Mouse (Mus musculus): ENCODE data around the gene Tmco3. TPM values are rescaled to one million over a fixed set of nuclear protein-coding genes. Genes with fewer than 3 reads are reported as not detected.

The Tmco3 gene
- total RNA-seq, 2 experiments from 2014 or later = 8.1 to 14.0 TPM

GRCm38 (mm10) chr8:13353883-13354282 is 65.9 kb downstream of the Tmco3 start:
- no peak for ATAC-seq (replicated peaks; ENCODE audit: low FRiP score, low TSS enrichment, poor library complexity, severe bottlenecking)

GRCm38 (mm10) chr8:13356221-13356620 is 68.2 kb downstream of the Tmco3 start:
- ATAC-seq (replicated peaks; ENCODE audit: low FRiP score, low TSS enrichment, poor library complexity, severe bottlenecking) = no peak

GRCm38 (mm10) chr8:13356681-13357080 is 68.7 kb downstream of the Tmco3 start:
- ATAC-seq (replicated peaks; ENCODE audit: low FRiP score, low TSS enrichment, poor library complexity, severe bottlenecking) = no peak

- ATAC-seq (replicated peaks; ENCODE audit: low FRiP score, low TSS enrichment, poor library complexity, severe bottlenecking) = no peak
Measured at GRCm38 (mm10) chr8:13360213-13360612, 72.2 kb downstream of the Tmco3 start.

- peak; percentile 52; the same call in 1 of the 2 replicates for ATAC-seq (replicated peaks; ENCODE audit: low FRiP score, low TSS enrichment, poor library complexity, severe bottlenecking)
Measured at GRCm38 (mm10) chr8:13361865-13362264, 73.9 kb downstream of the Tmco3 start.

Other genes starting within 250 kb of the Tmco3 start
- gene Proz, start 227.3 kb upstream of the Tmco3 start, total RNA-seq (2014; fragmentation: Nextera tagmentation) = not detected in 2 replicates
- gene Proz, start 227.3 kb upstream of the Tmco3 start, total RNA-seq (2017) = not detected in 2 replicates
- 21.4 and 27.9 TPM in 2 replicates for gene Pcid2, start 182.7 kb upstream of the Tmco3 start, total RNA-seq (2014; fragmentation: Nextera tagmentation)
- gene Pcid2, start 182.7 kb upstream of the Tmco3 start, total RNA-seq (2017) = 10.1 and 26.9 TPM in 2 replicates
- gene Cul4a, start 182.6 kb upstream of the Tmco3 start, total RNA-seq (2014; fragmentation: Nextera tagmentation) = 147 and 173 TPM in 2 replicates
- gene Cul4a, start 182.6 kb upstream of the Tmco3 start, total RNA-seq (2017) = 156 and 175 TPM in 2 replicates
- gene Lamp1, start 129.0 kb upstream of the Tmco3 start, total RNA-seq (2014; fragmentation: Nextera tagmentation) = 102 and 143 TPM in 2 replicates
- 157 and 169 TPM in 2 replicates for gene Lamp1, start 129.0 kb upstream of the Tmco3 start, total RNA-seq (2017)
- 1.7 and 3.4 TPM in 2 replicates for gene Grtp1, start 87.6 kb upstream of the Tmco3 start, total RNA-seq (2014; fragmentation: Nextera tagmentation)
- 1.1 TPM in 1 of 2 replicates, not detected in the other for gene Grtp1, start 87.6 kb upstream of the Tmco3 start, total RNA-seq (2017)
- gene Adprhl1, start 34.0 kb upstream of the Tmco3 start, total RNA-seq (2014; fragmentation: Nextera tagmentation) = not detected in 2 replicates
- gene Adprhl1, start 34.0 kb upstream of the Tmco3 start, total RNA-seq (2017) = not detected in 2 replicates
- gene Dcun1d2, start 59 bp upstream of the Tmco3 start, total RNA-seq (2014; fragmentation: Nextera tagmentation) = 19.3 and 20.2 TPM in 2 replicates
- 19.0 and 23.1 TPM in 2 replicates for gene Dcun1d2, start 59 bp upstream of the Tmco3 start, total RNA-seq (2017)
- 260 and 273 TPM in 2 replicates for gene Tfdp1, start 50.6 kb downstream of the Tmco3 start, total RNA-seq (2014; fragmentation: Nextera tagmentation)
- 139 and 212 TPM in 2 replicates for gene Tfdp1, start 50.6 kb downstream of the Tmco3 start, total RNA-seq (2017)
- gene Atp4b, start 108.6 kb downstream of the Tmco3 start, total RNA-seq (2014; fragmentation: Nextera tagmentation) = 0.96 and 1.4 TPM in 2 replicates
- gene Atp4b, start 108.6 kb downstream of the Tmco3 start, total RNA-seq (2017) = 0.80 and 1.1 TPM in 2 replicates
- 0.25 TPM in 1 of 2 replicates, not detected in the other for gene Grk1, start 116.9 kb downstream of the Tmco3 start, total RNA-seq (2014; fragmentation: Nextera tagmentation)
- gene Grk1, start 116.9 kb downstream of the Tmco3 start, total RNA-seq (2017) = not detected in 2 replicates
- gene Tmem255b, start 147.0 kb downstream of the Tmco3 start, total RNA-seq (2014; fragmentation: Nextera tagmentation) = not detected in 2 replicates
- gene Tmem255b, start 147.0 kb downstream of the Tmco3 start, total RNA-seq (2017) = not detected in 2 replicates
- not detected in 2 replicates for gene Gas6, start 206.3 kb downstream of the Tmco3 start, total RNA-seq (2014; fragmentation: Nextera tagmentation)
- 1.3 TPM in 1 of 2 replicates, not detected in the other for gene Gas6, start 206.3 kb downstream of the Tmco3 start, total RNA-seq (2017)

Data from megakaryocyte-erythroid progenitor cell, adult 5-6 weeks (primary cell).